Mouse (Mus musculus): ENCODE data around the gene Bpifc. TPM values are rescaled to one million over a fixed set of nuclear protein-coding genes. Genes with fewer than 3 reads are reported as not detected.

The Bpifc gene
- total RNA-seq, 2 experiments from 2014 or later: not detected

DNA sequence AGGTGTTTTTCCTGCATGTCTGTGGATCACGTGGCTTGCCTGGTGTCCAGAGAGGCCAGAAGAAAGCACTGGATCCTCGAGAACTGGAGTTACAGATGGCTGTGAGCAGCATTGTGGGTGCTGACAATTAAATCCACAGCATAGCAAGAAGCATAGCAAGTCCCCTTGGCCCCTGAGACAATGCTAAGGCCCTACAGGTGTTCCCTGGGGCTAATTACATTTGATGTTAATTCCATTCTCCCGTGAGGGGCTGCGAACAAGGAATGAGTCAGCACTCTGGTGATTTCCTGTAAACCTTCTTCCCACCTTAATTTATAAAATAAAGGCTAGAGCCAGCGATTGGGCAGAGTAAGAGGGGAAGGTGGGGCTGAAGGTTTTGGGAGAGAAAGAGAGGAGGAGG is 7.1 kb upstream of the Bpifc start:
- ATAC-seq (replicated peaks; ENCODE audit: low FRiP score, poor library complexity, severe bottlenecking): no peak

DNA sequence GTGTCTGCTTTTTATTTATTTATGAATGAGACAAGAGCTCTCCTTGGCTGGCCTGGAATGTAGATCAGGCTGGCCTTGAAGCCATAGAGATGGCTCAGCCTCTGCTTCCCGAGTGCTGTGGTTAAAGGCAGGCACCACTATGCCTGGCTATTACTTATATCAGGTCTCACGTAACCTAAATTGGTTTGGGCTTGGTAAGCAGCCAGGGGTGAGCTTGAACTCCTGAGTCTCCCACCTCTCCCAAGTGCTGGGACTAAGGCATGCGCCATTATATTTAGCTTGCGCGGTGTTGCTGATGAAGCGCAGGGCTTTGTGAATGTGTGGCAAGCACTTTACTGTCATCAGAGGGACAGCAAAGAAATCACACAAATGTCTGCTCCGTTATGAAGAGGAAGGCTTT is 6.1 kb upstream of the Bpifc start:
- no peak for ATAC-seq (replicated peaks; ENCODE audit: low FRiP score, poor library complexity, severe bottlenecking)

DNA sequence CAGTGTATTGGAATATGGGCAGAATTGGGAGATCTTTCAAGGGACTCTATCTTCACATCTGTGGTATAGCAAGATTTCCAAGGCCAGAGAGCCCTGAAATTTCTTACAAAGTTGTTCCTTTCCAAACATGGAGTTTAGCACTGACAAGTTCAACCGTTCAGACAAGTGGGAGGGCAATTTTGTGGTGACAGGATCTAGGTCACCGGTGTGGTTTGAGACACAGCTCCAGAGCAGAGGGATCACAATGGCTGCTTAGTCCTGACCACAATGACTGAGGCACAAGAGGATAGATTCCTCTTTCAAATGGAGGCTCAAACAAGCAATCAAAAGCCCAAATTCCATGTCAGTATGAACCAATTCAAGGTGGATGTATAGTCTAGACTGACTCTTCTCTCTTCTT is 523 bp downstream of the Bpifc start:
- ATAC-seq (replicated peaks; ENCODE audit: low FRiP score, poor library complexity, severe bottlenecking): no peak

DNA sequence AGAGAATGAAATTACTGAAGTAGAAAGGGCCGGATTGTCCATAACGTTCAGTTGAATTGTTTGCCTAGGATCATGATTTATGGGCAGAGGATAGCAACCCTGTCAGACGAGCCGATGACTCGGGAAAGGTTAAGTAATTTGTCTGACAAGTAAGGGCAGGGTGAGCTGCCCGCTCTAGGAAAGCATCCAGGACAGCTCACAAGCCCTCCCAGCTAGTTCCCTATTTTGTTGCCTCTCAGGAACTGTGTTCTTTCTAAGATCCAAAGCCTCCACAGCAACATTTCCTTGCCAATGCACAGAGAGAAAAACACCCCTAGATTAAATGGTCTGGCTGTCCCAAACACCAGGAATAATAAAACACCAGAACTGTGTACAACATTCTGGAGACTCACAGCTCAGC is 1.1 kb downstream of the Bpifc start:
- no peak for ATAC-seq (replicated peaks; ENCODE audit: low FRiP score, poor library complexity, severe bottlenecking)

- no peak for ATAC-seq (replicated peaks; ENCODE audit: low FRiP score, poor library complexity, severe bottlenecking)
These were observed 2.0 kb downstream of the Bpifc start for GRCm38 (mm10) chr10:86009688-86010087.

DNA sequence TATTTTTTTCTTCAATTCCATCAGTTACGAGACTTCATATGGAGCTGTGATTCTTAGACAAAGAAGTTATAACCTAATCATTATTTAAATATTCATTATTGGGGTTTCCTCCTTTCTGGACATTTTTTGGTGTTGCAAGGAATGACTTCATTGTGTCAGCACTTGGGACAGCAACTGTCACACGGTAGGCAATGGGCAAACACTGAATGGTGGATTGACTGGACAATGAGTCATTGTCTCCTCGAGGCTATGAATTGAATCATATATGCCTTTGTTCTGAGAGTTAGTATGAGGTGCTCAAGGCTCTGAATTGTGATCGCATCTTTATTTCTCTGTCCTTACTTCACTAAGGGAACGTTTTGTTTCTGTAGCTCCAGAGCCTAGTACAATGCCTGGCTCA is 5.2 kb downstream of the Bpifc start:
- no peak for ATAC-seq (replicated peaks; ENCODE audit: low FRiP score, poor library complexity, severe bottlenecking)

DNA sequence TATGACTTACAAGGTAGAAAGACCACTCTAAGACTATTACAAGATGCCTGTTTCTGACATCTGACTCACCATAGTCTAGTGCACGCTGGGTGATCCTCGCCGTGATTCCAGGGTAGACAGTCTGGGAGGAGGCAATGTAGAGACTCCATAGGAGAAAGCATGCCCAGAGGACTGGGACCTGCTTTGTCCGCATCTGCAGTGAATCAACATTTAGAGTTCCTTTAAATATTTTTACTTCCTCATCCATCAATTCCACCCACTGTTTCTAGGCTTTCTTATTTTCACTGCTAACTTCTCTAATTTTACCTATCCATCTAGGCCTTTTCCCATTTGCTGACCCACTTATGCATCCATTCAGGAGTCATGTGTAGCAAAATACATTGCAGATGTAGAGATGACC is 11.2 kb downstream of the Bpifc start:
- no peak for ATAC-seq (replicated peaks; ENCODE audit: low FRiP score, poor library complexity, severe bottlenecking)

DNA sequence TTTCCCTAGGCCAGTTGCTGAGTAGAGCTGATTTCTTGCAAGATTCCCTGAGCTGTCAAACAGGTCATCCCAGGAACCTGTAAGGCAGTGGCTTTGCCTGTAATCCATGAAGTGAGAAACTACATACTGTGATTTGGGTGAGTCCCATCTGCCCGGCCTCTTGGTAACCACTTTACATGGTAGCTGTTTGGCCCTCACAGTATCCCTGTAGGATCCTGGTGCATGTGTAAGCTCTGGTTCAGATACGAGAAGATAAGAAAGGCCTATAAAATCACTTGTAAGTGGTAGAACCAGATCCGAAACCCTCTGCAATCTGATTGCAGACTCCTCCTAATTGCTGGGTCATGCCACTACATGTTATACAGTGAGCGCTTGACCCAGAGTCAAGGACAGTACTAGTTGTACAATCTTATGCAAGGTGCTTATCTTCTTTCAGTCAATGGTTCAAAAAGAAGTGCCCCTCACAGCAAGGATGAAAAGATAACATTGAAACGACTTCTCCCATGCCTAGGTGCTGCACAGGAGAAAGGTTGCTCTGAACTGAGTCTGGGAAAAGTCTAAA is 17.1 kb downstream of the Bpifc start:
- ATAC-seq (replicated peaks; ENCODE audit: low FRiP score, poor library complexity, severe bottlenecking): no peak

DNA sequence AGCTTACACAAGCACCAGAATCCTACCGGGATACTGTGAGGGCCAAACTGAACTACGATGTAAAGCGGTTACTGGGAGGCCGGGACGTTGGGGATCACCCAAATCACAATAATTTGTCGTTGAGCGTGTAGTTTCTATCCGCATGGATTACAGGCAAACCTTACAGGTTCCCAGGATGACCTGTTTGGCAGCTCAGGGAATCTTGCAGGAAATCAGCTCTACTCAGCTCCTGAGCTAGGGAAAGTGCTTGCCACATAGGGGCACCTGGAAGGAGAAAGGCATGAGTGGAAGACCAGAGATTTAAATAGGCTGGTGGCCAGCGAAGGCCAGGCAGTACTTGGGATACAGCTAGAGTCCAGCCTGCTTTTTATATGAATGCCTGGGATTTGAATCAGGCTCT is 17.9 kb downstream of the Bpifc start:
- ATAC-seq (replicated peaks; ENCODE audit: low FRiP score, poor library complexity, severe bottlenecking): no peak

- ATAC-seq (replicated peaks; ENCODE audit: low FRiP score, poor library complexity, severe bottlenecking): no peak
These were observed 19.3 kb downstream of the Bpifc start for GRCm38 (mm10) chr10:85992412-85992811.

- no peak for ATAC-seq (replicated peaks; ENCODE audit: low FRiP score, poor library complexity, severe bottlenecking)
These were observed 22.1 kb downstream of the Bpifc start for GRCm38 (mm10) chr10:85989412-85990115.

DNA sequence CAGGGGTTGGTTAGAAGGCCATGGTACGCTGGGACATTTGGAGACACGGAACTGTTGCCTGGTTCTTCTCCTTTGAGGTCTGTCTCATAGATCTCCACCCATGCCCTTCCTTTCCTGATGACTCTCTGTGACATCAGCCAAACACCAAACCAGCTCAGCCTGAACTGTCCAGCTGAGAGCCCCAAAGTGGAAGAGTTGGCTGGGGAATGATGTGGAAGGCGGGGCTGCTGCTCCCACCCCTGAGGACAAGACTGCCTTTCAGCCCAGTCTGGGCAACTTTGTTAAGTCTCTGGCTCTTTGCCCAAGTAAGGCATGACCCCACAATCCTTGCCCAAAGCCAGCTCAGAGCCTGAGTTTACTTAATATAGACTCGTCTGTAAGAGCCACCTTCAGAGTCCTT is 38.8 kb downstream of the Bpifc start:
- no peak for ATAC-seq (replicated peaks; ENCODE audit: low FRiP score, poor library complexity, severe bottlenecking)

DNA sequence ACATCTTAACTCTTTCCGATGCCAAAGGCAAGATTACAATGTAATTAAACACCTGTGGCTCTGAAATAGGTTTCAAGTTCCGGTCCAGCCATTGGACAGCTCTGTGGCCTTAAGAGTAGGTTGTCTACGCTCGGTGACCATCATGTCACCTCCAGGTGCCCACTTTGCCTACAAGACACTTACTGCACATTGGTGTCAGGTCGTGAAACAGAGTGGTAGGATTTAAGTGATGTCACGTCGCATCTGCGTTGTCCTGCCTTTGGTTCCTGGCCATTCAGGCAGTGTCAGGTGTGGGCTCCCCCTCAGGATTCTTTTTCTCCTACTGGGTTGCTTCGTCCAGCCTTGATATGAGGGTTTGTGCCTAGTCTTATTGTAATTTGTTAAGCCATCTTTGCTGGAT is 39.9 kb downstream of the Bpifc start:
- no peak for ATAC-seq (replicated peaks; ENCODE audit: low FRiP score, poor library complexity, severe bottlenecking)

DNA sequence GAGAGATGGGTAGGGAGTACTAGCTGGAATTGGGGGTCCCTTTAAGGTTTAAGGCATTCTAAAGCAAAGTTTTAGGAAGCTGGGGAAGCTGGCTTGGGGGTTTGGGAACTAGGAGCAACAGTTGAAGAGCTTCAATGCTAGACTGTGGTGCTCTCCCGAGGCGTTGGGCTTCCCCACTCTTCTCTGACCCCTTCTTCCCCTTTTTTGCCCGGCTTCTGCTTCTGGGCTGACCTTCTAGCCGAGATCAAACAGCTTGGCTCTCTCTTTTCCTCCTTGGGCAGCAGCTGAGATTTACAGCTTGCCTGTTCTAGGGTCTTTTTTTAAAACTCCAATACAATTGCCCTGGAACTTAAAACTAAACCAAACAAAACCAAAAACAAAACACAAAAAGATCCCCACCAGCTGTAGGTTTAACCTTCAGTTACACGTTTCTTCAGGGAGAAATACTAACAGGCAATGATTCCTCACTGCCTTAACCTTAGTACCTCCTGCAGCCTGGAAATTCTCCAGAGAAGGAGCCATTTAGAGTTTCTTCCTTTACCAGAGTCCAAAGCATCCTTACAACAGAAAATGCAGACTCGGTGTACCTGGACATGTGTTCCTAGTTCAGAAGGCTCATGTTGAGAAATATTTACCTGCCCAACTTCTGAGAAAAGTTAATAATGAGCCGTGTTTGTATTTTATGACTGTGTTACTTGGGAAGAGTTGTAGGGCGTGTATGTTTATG is 41.6 kb downstream of the Bpifc start:
- ATAC-seq (replicated peaks; ENCODE audit: low FRiP score, poor library complexity, severe bottlenecking): no peak

- ATAC-seq (replicated peaks; ENCODE audit: low FRiP score, poor library complexity, severe bottlenecking): no peak
These were observed 43.0 kb downstream of the Bpifc start for GRCm38 (mm10) chr10:85968731-85969130.

GRCm38 (mm10) chr10:85968157-85968634 is 43.5 kb downstream of the Bpifc start:
- peak; percentile 64 for ATAC-seq (replicated peaks; ENCODE audit: low FRiP score, poor library complexity, severe bottlenecking)

DNA sequence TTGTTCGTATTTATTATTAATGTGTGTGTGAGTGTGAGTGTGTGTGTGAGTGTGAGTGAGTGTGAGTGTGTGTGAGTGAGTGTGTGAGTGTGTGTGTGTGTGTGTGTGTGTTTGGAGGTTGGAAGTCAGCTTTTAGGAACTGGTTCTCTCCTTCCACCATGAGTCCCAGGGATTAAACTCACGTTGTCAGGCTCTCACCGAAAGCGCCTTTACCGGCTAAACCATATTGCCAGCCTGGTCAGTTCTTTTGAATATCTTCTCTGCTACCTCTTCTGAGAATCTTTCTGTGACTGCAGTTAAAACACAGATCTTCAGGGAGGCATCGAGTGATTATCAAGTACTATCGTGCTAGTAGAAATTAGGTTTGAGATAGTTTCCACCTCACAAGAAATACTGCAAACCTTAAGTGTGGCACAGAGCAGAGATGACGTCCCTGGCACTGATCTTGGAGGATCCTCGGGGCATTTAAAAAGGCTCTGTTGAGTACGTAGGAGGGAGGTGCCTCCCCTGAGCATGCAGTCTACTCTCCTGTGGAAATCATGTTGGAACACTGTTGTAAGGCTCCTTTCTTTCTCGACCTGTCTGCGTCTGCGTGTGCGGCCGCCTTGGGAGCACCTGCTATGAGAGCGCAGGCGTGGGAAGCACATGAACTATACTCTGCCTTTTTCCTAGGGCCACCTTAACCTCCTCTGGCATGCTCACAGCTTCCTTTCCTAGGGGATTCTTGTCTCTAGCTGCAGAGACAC is 44.1 kb downstream of the Bpifc start:
- ATAC-seq (replicated peaks; ENCODE audit: low FRiP score, poor library complexity, severe bottlenecking): peak; percentile 26; the same call in 1 of the 2 replicates

DNA sequence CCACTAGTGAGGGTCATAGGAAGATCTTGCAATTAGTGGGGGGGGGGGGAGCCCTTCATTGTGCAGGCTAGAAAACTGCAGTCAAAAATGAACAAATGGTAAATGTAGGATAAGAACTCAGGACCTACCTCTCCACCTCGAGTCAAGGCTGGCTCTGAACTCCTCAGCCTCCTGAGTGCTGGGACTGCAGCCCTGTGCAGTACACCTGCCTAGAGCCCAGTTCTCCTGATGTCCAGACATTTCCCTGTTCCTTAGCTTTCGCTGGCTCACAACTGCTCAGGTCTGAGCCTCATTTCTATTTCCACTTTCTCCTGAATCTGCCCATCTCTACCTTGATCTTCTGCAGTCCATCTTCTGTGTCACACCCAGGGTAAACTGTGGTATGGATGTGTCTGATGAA is 45.2 kb downstream of the Bpifc start:
- ATAC-seq (replicated peaks; ENCODE audit: low FRiP score, poor library complexity, severe bottlenecking): no peak

GRCm38 (mm10) chr10:85964316-85964715 is 47.4 kb downstream of the Bpifc start:
- ATAC-seq (replicated peaks; ENCODE audit: low FRiP score, poor library complexity, severe bottlenecking): no peak

DNA sequence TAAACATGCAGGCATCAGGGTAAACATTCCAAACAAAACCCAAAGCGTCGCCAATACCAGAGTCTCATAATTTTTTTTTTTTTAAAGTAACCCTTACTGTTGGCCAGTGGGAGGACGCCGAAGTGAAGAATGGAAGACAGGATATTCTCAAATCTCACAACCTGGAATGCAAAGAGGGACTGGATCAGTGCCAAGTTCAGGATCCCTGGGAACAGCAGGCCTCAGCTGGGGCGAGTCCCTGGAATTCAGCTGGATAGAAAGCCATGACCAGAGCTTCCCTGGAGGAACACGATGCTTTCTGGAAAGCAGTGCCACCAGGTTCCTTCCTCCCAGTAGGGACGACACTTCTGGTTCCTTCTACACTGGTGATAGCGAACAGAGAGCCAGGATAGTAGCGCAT is 48.8 kb downstream of the Bpifc start:
- no peak for ATAC-seq (replicated peaks; ENCODE audit: low FRiP score, poor library complexity, severe bottlenecking)
